Mouse (Mus musculus): Measurements from ENCODE around the gene Tmem165. TPM values are rescaled to one million over a fixed set of nuclear protein-coding genes. Genes with fewer than 3 reads are reported as not detected.

Tmem165 gene
- polyA plus RNA-seq, 1 experiment from 2014 or later: 95.3 TPM

DNA sequence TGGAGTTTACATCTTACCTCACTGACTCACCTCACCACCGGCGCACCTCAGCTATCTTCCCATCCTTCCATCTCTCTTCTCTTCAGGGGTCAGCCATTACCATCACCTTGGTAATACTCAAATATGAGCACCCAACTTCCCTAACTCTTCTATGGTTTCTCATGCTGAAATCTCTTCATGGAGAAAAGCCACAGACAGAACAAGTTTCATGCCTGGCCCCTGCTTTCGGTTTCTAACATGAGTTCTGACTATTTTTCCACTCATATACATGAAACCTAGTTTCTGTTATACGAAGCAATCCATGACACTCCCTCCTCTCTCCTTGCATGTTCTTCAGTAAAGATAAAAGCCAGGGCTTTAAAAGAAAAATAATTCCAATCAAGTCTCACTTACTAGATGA lies 60.2 kb downstream of the Tmem165 start:
- 97% methylated on average over 4 of the region's 4 CpGs for WGBS

DNA sequence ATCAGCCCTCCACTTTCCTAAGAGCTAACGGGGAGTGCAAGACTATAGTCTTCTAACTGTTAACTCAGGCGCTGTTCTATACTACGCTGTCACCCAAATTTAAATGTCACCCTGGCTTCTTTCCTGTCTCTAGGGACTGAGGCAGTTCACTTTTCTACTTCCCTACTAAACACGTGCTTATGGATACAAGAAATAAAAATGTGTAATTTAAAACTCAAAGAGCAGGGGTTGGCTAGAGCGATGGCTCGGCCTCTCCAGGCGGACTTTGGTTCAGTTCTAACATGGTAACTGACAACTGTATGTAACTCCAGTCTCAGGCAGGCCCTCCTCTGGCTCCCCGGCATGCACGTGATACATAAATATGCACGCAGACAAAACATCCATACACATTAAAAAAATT lies 60.8 kb downstream of the Tmem165 start:
- no peak overlapping the region for H3K4me2 ChIP-seq (ENCODE audit: low read depth, low read length, severe bottlenecking)
- H3K4me3 ChIP-seq (ENCODE audit: low read depth, low read length): no peak overlapping the region
- WGBS: 91% methylated on average over 10 of the region's 10 CpGs
- H3K36me3 ChIP-seq (ENCODE audit: control insufficient read depth, insufficient read depth, low read length): no peaks in the 10 kb centered on the region
- DNase-seq (ENCODE audit: low spot score): no peak
- H3K27ac ChIP-seq (ENCODE audit: low read depth, low read length): no peak overlapping the region
- H3K9me3 ChIP-seq (ENCODE audit: control insufficient read depth, low read length): no peaks in the 10 kb centered on the region
- no peaks in the 10 kb centered on the region for H3K27me3 ChIP-seq (ENCODE audit: control insufficient read depth, insufficient read depth, low read length)
- H3K4me1 ChIP-seq (replicated peaks; ENCODE audit: control insufficient read depth, insufficient read depth, low read length): no peaks in the 10 kb centered on the region
- no peak for ATAC-seq (replicated peaks; ENCODE audit: low FRiP score)
- H3K9ac ChIP-seq (ENCODE audit: low read length): no peak overlapping the region

More for the DNA sequence above, 60.2 kb downstream of the Tmem165 start:
- no peak for DNase-seq (ENCODE audit: low spot score)
- Histone ChIP-seq H3K27me3 (ENCODE audit: control insufficient read depth, insufficient read depth, low read length) (no peaks in the 10 kb centered on the region), H3K4me2 (ENCODE audit: low read depth, low read length, severe bottlenecking) (no peak overlapping the region), H3K27ac (ENCODE audit: low read depth, low read length) (no peak overlapping the region), H3K4me3 (ENCODE audit: low read depth, low read length) (no peak overlapping the region), H3K9me3 (ENCODE audit: control insufficient read depth, low read length) (no peaks in the 10 kb centered on the region), H3K9ac (ENCODE audit: low read length) (no peak overlapping the region), H3K36me3 (ENCODE audit: control insufficient read depth, insufficient read depth, low read length) (no peaks in the 10 kb centered on the region), H3K4me1 (replicated peaks; ENCODE audit: control insufficient read depth, insufficient read depth, low read length) (no peaks in the 10 kb centered on the region)
- no peak for ATAC-seq (replicated peaks; ENCODE audit: low FRiP score)

DNA sequence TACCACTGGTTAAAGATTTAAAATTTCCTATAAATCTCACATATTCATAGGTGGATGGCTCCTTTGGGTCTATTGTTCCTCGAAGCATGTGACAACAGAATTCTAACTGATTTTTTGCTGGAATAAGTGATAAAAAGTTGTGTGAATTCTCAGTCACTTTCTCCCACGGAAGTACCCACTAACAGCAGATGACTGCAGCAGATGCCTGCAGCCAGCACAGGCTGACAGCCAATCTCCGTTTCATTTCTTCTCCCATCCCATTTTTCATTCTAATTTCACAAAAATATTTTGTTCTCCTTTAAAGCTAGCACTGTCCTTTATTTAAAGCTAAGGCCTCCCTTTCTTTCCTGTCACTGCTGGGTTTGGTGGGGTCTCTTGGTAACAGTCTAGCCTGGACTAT lies 61.7 kb downstream of the Tmem165 start:
- 89% methylated on average over 3 of the region's 3 CpGs for WGBS
- no peak overlapping the region for H3K4me3 ChIP-seq (ENCODE audit: low read depth, low read length)
- H3K27me3 ChIP-seq (ENCODE audit: control insufficient read depth, insufficient read depth, low read length): no peaks in the 10 kb centered on the region
- no peak for DNase-seq (ENCODE audit: low spot score)
- H3K4me2 ChIP-seq (ENCODE audit: low read depth, low read length, severe bottlenecking): no peak overlapping the region
- H3K9me3 ChIP-seq (ENCODE audit: control insufficient read depth, low read length): no peaks in the 10 kb centered on the region
- no peak for ATAC-seq (replicated peaks; ENCODE audit: low FRiP score)
- H3K36me3 ChIP-seq (ENCODE audit: control insufficient read depth, insufficient read depth, low read length): no peaks in the 10 kb centered on the region
- no peak overlapping the region for H3K27ac ChIP-seq (ENCODE audit: low read depth, low read length)
- H3K9ac ChIP-seq (ENCODE audit: low read length): no peak overlapping the region
- H3K4me1 ChIP-seq (replicated peaks; ENCODE audit: control insufficient read depth, insufficient read depth, low read length): no peaks in the 10 kb centered on the region

DNA sequence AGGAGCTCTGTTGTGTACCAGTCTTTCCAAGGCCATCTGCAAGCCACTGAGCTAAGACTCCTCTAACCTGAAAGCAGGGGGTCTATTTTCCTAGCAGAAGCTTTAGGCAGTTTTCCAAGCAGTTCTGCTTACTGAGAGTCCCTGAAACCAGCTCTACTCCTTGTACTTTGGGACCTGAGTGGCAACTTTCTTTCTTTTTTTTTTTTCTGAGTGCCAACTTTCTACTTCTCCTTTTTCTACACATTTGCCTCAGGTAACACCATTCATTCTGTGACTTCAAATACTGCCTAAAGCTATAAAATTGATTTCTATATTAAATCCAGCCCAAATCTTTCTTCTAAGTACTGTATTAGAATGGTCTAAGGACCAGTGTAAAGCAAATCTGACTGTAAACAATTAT lies 62.9 kb downstream of the Tmem165 start:
- H3K4me3 ChIP-seq (ENCODE audit: low read depth, low read length): no peak overlapping the region
- ATAC-seq (replicated peaks; ENCODE audit: low FRiP score): no peak
- no peaks in the 10 kb centered on the region for H3K9me3 ChIP-seq (ENCODE audit: control insufficient read depth, low read length)
- no peak for DNase-seq (ENCODE audit: low spot score)
- H3K27me3 ChIP-seq (ENCODE audit: control insufficient read depth, insufficient read depth, low read length): no peaks in the 10 kb centered on the region
- no peak overlapping the region for H3K27ac ChIP-seq (ENCODE audit: low read depth, low read length)
- H3K9ac ChIP-seq (ENCODE audit: low read length): no peak overlapping the region
- no peaks in the 10 kb centered on the region for H3K4me1 ChIP-seq (replicated peaks; ENCODE audit: control insufficient read depth, insufficient read depth, low read length)
- H3K36me3 ChIP-seq (ENCODE audit: control insufficient read depth, insufficient read depth, low read length): no peaks in the 10 kb centered on the region
- H3K4me2 ChIP-seq (ENCODE audit: low read depth, low read length, severe bottlenecking): no peak overlapping the region

DNA sequence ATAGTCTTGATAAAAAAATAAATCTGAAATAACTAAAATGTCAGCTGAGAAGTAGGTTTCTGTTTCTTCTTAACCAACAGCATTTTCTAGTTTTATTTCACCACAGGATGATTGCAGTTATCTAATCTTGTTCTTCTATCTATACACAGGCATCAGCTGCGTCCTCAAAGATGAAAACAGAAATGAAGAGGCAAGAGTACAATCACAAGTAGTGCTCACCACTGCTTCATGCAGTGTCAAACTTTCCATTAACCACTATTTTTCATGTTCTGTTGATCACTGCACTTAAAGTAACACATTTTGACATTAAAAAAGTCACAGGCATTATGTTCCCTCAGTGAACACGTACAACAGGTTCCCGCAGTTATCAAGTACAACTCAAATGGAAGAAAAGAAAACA lies 67.3 kb downstream of the Tmem165 start:
- Histone ChIP-seq H3K27ac (ENCODE audit: low read depth, low read length) (no peak overlapping the region), H3K4me2 (ENCODE audit: low read depth, low read length, severe bottlenecking) (no peak overlapping the region), H3K36me3 (ENCODE audit: control insufficient read depth, insufficient read depth, low read length) (no peaks in the 10 kb centered on the region), H3K4me1 (replicated peaks; ENCODE audit: control insufficient read depth, insufficient read depth, low read length) (0 out of 2 replicates have a peak, but pooled peaks cover 2% of the 10 kb centered on the region), H3K9ac (ENCODE audit: low read length) (no peak overlapping the region), H3K27me3 (ENCODE audit: control insufficient read depth, insufficient read depth, low read length) (no peaks in the 10 kb centered on the region), H3K9me3 (ENCODE audit: control insufficient read depth, low read length) (no peaks in the 10 kb centered on the region), H3K4me3 (ENCODE audit: low read depth, low read length) (no peak overlapping the region)
- 96% methylated on average over 3 of the region's 3 CpGs for WGBS
- DNase-seq (ENCODE audit: low spot score): no peak
- no peak for ATAC-seq (replicated peaks; ENCODE audit: low FRiP score)

Other genes starting within 250 kb of the Tmem165 start
- gene Kdr, start 205.4 kb upstream of the Tmem165 start, polyA plus RNA-seq (2014; fragmentation: Nextera tagmentation; extraction: Ambion mirVana): 28.8 and 28.9 TPM in 2 replicates
- 12.1 and 15.7 TPM in 2 replicates for gene Srd5a3, start 43.6 kb upstream of the Tmem165 start, polyA plus RNA-seq (2014; fragmentation: Nextera tagmentation; extraction: Ambion mirVana)
- 13.0 and 15.2 TPM in 2 replicates for gene Clock, start 120.9 kb downstream of the Tmem165 start, polyA plus RNA-seq (2014; fragmentation: Nextera tagmentation; extraction: Ambion mirVana)
- not detected in 2 replicates for gene Pdcl2, start 147.3 kb downstream of the Tmem165 start, polyA plus RNA-seq (2014; fragmentation: Nextera tagmentation; extraction: Ambion mirVana)
- not detected in 2 replicates for gene Nmu, start 179.9 kb downstream of the Tmem165 start, polyA plus RNA-seq (2014; fragmentation: Nextera tagmentation; extraction: Ambion mirVana)

Data from forebrain, embryonic 11.5 days (tissue).